Mouse (Mus musculus): ENCODE measurements at regions not wholly inside any gene's neighbourhood (a gene's known extent, or its start where the extent isn't known, plus 50 kb on each side); places are given as distances from the start of the nearest gene placed in this dataset.

GRCm38 (mm10) chr11:90110170-90110569 lies 77.3 kb upstream of the Gm45716 start:
- TF ChIP-seq POLR2A (IDR thresholded peaks at IDR 0.05; ENCODE audit: low read depth, low read length) = no peak
- no peak for TF ChIP-seq CTCF (IDR thresholded peaks at IDR 0.05; ENCODE audit: borderline replicate concordance, insufficient read depth, low read length)

Measured in embryonic fibroblast, embryonic 13.5 days (primary cell).